Mouse (Mus musculus) thymus, adult 2 months (tissue): ENCODE data around the gene Cldn34c2.
"Not testable (repeated sequence)": the region's sequence is repeated elsewhere in the genome, so short reads cannot be mapped to it uniquely, and the experiment has no call there.

Experiments
- CTCF ChIP-seq: fragments of 200-500 bp; IDR thresholded peaks from 2 replicates; pipeline ENCODE4 v1.5.1; 2012; ENCODE audit warnings: mild to moderate bottlenecking, control low read depth, low read length, moderate library complexity, borderline replicate concordance; ENCODE audit not compliant: control insufficient read depth, poor library complexity, insufficient read depth; ENCODE audit errors: extremely low read depth
- POLR2A ChIP-seq: fragments of 200-500 bp; IDR thresholded peaks from 2 replicates; pipeline ENCODE4 v1.6.1; 2012; ENCODE audit warnings: mild to moderate bottlenecking, low read length, control low read depth, moderate library complexity; ENCODE audit not compliant: control insufficient read depth, poor library complexity, insufficient read depth; ENCODE audit errors: extremely low read depth

DNA sequence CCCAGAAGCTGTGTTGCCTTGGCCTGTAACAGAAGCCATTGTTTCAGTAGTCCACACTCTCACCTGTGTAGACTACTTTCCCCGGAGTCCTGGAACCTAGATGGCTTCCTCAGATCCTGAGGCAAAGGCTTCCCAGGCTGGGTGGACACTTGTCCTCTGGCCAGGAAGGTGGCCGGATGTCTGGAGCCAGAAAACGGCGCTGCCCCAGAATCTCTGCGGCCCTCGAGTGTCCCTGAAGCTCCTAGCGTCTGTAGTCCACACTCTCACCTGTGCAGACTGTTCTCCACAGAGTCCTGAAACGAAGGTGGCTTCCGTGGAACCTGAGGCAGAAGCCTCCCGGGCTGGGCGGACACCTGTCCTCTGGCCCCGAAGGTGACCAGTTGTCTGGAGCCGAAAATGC lies 30.1 kb upstream of the Cldn34c2 start:
- not testable (repeated sequence) for TF ChIP-seq CTCF, POLR2A
